Comparison of ENCODE assay signal across 26 mouse cellular contexts in the genomic region with DNA sequence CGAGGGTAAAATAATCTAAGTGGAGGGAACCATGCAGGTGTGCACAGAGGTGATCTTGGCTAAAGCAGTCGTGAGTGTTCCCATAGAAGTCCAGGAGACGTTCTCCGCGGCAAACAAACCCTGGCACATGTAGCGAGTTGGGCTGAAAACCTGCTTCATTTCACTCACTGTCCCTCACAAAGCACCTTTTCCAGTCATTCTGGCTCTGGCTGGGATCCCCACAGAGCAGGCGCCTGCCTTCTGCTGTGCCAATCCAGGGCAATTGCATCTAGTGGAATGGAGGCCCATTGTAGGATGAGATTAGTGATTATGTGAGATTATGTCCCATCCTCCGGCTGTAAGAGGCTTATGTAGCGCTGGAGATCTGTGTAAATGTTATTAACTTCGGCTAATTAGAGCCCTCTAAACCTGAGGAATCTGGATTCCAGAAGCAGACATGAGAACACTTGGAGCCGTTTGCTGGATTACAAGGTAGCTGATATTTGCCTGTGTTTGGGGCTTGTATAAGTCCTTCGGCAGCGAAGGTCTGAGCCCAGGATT.
DNase-seq lines count a peak whose midpoint lies in the region; ATAC-seq and TF ChIP-seq lines count a peak whose summit lies in the region.
"Had no signal": no experiment of that assay in that cellular context is flagged by ENCODE, and none has a peak within 500 bp of the region (broad histone marks: within the 10 kb centered on the region; RNA-seq: fewer than 3 reads in every experiment).

No protein-coding gene starts in this region.

- DNase-seq in cerebellum, adult 11-12 months = peak; percentile 18
- DNase-seq in brain, adult 2 months (ENCODE audit: low read depth, low spot score) = peak; percentile 60
- DNase-seq in cerebellum, adult 8-10 months = peak; percentile 27
- DNase-seq in cerebellum, postnatal 36 days = peak; percentile 38 to 48
- DNase-seq in gastrocnemius, adult 2 months = no peak
- DNase-seq in gastrocnemius, postnatal 4 days (ENCODE audit: low spot score in 2 of 2) = no peak
- DNase-seq: adrenal gland, postnatal 14 days; gastrocnemius, postnatal 25 days; heart, adult 2 months; kidney, adult 11 months; kidney, postnatal 25 days; lung, postnatal 36 days; right cerebral cortex, adult 18-20 months; spleen, adult 18-20 months; thymus, postnatal 25 days had no signal

- intact Hi-C loops in gastrocnemius, adult 2 months (cut with DNase I) = no loop called here

- H3K9ac ChIP-seq in intestine, embryonic 16.5 days (ENCODE audit: low read depth, low read length) = no peak overlapping the region
- H3K9ac ChIP-seq: forebrain, embryonic 13.5 days; heart, embryonic 12.5 days; hindbrain, embryonic 14.5 days; kidney, embryonic 15.5 days; limb, embryonic 13.5 days; lung, embryonic 15.5 days; midbrain, embryonic 13.5 days; neural tube, embryonic 13.5 days had no signal

- H3K4me1 ChIP-seq in intestine, embryonic 16.5 days (ENCODE audit: control insufficient read depth, insufficient read depth, low read length) = peaks cover 5% of the 10 kb centered on the region; the same call in 1 of the 2 replicates
- H3K4me1 ChIP-seq: forebrain, embryonic 13.5 days; heart, embryonic 12.5 days; kidney, embryonic 15.5 days; limb, embryonic 13.5 days; lung, embryonic 15.5 days; midbrain, embryonic 13.5 days; neural tube, embryonic 13.5 days had no signal

- H3K4me3 ChIP-seq in gastrocnemius, adult 2 months = no peak overlapping the region
- H3K4me3 ChIP-seq in intestine, embryonic 16.5 days (ENCODE audit: low read length) = no peak overlapping the region
- H3K4me3 ChIP-seq: forebrain, embryonic 13.5 days; heart, adult 2 months; heart, embryonic 12.5 days; kidney, embryonic 15.5 days; limb, embryonic 13.5 days; lung, embryonic 15.5 days; midbrain, embryonic 13.5 days; neural tube, embryonic 13.5 days had no signal

- no peaks in the 10 kb centered on the region for H3K9me3 ChIP-seq in intestine, embryonic 16.5 days (ENCODE audit: control insufficient read depth, low read length)
- H3K9me3 ChIP-seq: forebrain, embryonic 13.5 days; heart, embryonic 12.5 days; kidney, embryonic 15.5 days; limb, embryonic 13.5 days; lung, embryonic 15.5 days; midbrain, embryonic 13.5 days; neural tube, embryonic 13.5 days had no signal

- no peaks in the 10 kb centered on the region for H3K27me3 ChIP-seq in intestine, embryonic 16.5 days (replicated peaks; ENCODE audit: control insufficient read depth, insufficient read depth, low read length)
- H3K27me3 ChIP-seq: forebrain, embryonic 13.5 days; heart, embryonic 12.5 days; kidney, embryonic 15.5 days; limb, embryonic 13.5 days; lung, embryonic 15.5 days; midbrain, embryonic 13.5 days; neural tube, embryonic 13.5 days had no signal

- no peak for ATAC-seq in cerebellum, adult (ENCODE audit: insufficient number of reproducible peaks, low FRiP score, low TSS enrichment)
- ATAC-seq in intestine, embryonic 16.5 days = no peak
- ATAC-seq: forebrain, embryonic 13.5 days; midbrain, embryonic 13.5 days had no signal

- WGBS in intestine, embryonic 16.5 days = 75% methylated on average over 13 of the region's 13 CpGs

- H3K36me3 ChIP-seq in intestine, embryonic 16.5 days (ENCODE audit: control insufficient read depth, insufficient read depth, low read length) = no peaks in the 10 kb centered on the region
- H3K36me3 ChIP-seq: heart, embryonic 12.5 days; kidney, embryonic 15.5 days; limb, embryonic 13.5 days; lung, embryonic 15.5 days; midbrain, embryonic 13.5 days; neural tube, embryonic 13.5 days had no signal

- no peak overlapping the region for H3K4me2 ChIP-seq in intestine, embryonic 16.5 days (ENCODE audit: low read depth, low read length)
- H3K4me2 ChIP-seq: forebrain, embryonic 13.5 days; heart, embryonic 12.5 days; hindbrain, embryonic 14.5 days; kidney, embryonic 15.5 days; limb, embryonic 13.5 days; liver, embryonic 11.5 days; lung, embryonic 15.5 days; midbrain, embryonic 13.5 days; neural tube, embryonic 13.5 days had no signal

- H3K27ac ChIP-seq in gastrocnemius, adult 2 months = no peak overlapping the region
- no peak overlapping the region for H3K27ac ChIP-seq in intestine, embryonic 16.5 days (ENCODE audit: low read length)
- H3K27ac ChIP-seq: forebrain, embryonic 13.5 days; heart, adult 2 months; hindbrain, embryonic 14.5 days; kidney, embryonic 15.5 days; limb, embryonic 13.5 days; lung, embryonic 15.5 days; midbrain, embryonic 13.5 days; neural tube, embryonic 13.5 days had no signal

- TF ChIP-seq CTCF in gastrocnemius, adult 2 months (IDR thresholded peaks at IDR 0.05) = no peak

Comparison
In these comparisons a context has a peak if more than half of its experiments do, and no peak if none do; other contexts are left out.
1. DNase-seq: peak in cerebellum, adult 11-12 months (single experiment), brain, adult 2 months (single experiment), cerebellum, adult 8-10 months (single experiment) and cerebellum, postnatal 36 days (2 of 2); none in gastrocnemius, adult 2 months (single experiment) and gastrocnemius, postnatal 4 days (0 of 2).